Mouse (Mus musculus) MEL (cell line): Measurements from ENCODE around the gene Plcb1.

ENCODE experiments used
- CTCF ChIP-seq, 3 experiments: IDR thresholded peaks in 2 of 3; conservative IDR thresholded peaks in 1 of 3; 2 replicates each; pipeline ENCODE4 v1.5.1; 2011 to 2012; ENCODE audit warnings: low read length in 3 of 3, low read depth in 2 of 3, mild to moderate bottlenecking in 2 of 3, improper control_type of control experiment in 1 of 3, inconsistent platforms in 1 of 3, mixed read lengths in 1 of 3, moderate library complexity in 1 of 3; ENCODE audit not compliant: control insufficient read depth in 1 of 3, insufficient read depth in 1 of 3, poor library complexity in 1 of 3, severe bottlenecking in 1 of 3
- E2F4 ChIP-seq: IDR thresholded peaks from 2 replicates; pipeline ENCODE4 v1.6.1; 2011; ENCODE audit warnings: low read depth, low read length, improper control_type of control experiment, borderline replicate concordance
- ELF1 ChIP-seq: IDR thresholded peaks from 2 replicates; pipeline ENCODE4 v1.6.1; 2014; ENCODE audit warnings: low read depth, mild to moderate bottlenecking, inconsistent platforms, low read length, improper control_type of control experiment, moderate library complexity
- EP300 ChIP-seq, 2 experiments: IDR thresholded peaks; 2 replicates each; pipeline ENCODE4 v1.6.1; 2011; ENCODE audit warnings: improper control_type of control experiment in 2 of 2, low read length in 2 of 2, low read depth in 1 of 2, mild to moderate bottlenecking in 1 of 2
- ETS1 ChIP-seq: IDR thresholded peaks from 2 replicates; pipeline ENCODE4 v1.6.1; 2012; ENCODE audit warnings: low read depth, mild to moderate bottlenecking, inconsistent platforms, low read length, improper control_type of control experiment, moderate library complexity
- MYB ChIP-seq: IDR thresholded peaks from 2 replicates; pipeline ENCODE4 v1.6.1; 2011; ENCODE audit warnings: mild to moderate bottlenecking, low read depth, low read length, improper control_type of control experiment
- NELFE ChIP-seq: IDR thresholded peaks from 2 replicates; pipeline ENCODE4 v1.6.1; 2011; ENCODE audit warnings: low read depth, low read length, improper control_type of control experiment
- POLR2A ChIP-seq, 2 experiments: IDR thresholded peaks; 2 replicates each; pipeline ENCODE4 v1.6.1; 2011 to 2012; ENCODE audit warnings: low read length in 2 of 2, mild to moderate bottlenecking in 2 of 2, control low read depth in 1 of 2, improper control_type of control experiment in 1 of 2, low read depth in 1 of 2, moderate library complexity in 1 of 2; ENCODE audit not compliant: control insufficient read depth in 1 of 2, insufficient read depth in 1 of 2, poor library complexity in 1 of 2
- POLR2AphosphoS2 ChIP-seq: IDR thresholded peaks from 2 replicates; pipeline ENCODE4 v1.6.1; 2011; ENCODE audit warnings: low read length, improper control_type of control experiment
- RAD21 ChIP-seq: IDR thresholded peaks from 2 replicates; pipeline ENCODE4 v1.6.1; 2011; ENCODE audit warnings: mild to moderate bottlenecking, low read depth, low read length, improper control_type of control experiment
- TCF12 ChIP-seq: IDR thresholded peaks from 2 replicates; pipeline ENCODE4 v1.6.1; 2014; ENCODE audit warnings: low read depth, mild to moderate bottlenecking, inconsistent platforms, low read length, improper control_type of control experiment, moderate library complexity
- USF1 ChIP-seq: IDR thresholded peaks from 2 replicates; pipeline ENCODE4 v1.6.1; 2014; ENCODE audit warnings: low read depth, mild to moderate bottlenecking, inconsistent platforms, low read length, improper control_type of control experiment, moderate library complexity

GRCm38 (mm10) chr2:135200830-135201229 lies 415.0 kb downstream of the Plcb1 start:
- TF ChIP-seq CTCF (IDR thresholded peaks at IDR 0.05 in 2 of 3, conservative IDR thresholded peaks at IDR 0.05 in 1 of 3; ENCODE audit: control insufficient read depth in 1 of 3, insufficient read depth in 1 of 3, low read depth in 2 of 3, low read length in 3 of 3, poor library complexity in 1 of 3, severe bottlenecking in 1 of 3) (no peak), EP300 (IDR thresholded peaks at IDR 0.05; ENCODE audit: low read depth in 1 of 2, low read length in 2 of 2) (no peak), POLR2A (IDR thresholded peaks at IDR 0.05; ENCODE audit: control insufficient read depth in 1 of 2, insufficient read depth in 1 of 2, low read depth in 1 of 2, low read length in 2 of 2, poor library complexity in 1 of 2) (no peak), POLR2AphosphoS2 (no peak), ETS1 (no peak), NELFE (no peak), TCF12 (no peak), MYB (no peak), USF1 (no peak), E2F4 (no peak), ELF1 (no peak), RAD21 (no peak)
